Comparison of ENCODE assay signal across 18 mouse cellular contexts in the genomic region with DNA sequence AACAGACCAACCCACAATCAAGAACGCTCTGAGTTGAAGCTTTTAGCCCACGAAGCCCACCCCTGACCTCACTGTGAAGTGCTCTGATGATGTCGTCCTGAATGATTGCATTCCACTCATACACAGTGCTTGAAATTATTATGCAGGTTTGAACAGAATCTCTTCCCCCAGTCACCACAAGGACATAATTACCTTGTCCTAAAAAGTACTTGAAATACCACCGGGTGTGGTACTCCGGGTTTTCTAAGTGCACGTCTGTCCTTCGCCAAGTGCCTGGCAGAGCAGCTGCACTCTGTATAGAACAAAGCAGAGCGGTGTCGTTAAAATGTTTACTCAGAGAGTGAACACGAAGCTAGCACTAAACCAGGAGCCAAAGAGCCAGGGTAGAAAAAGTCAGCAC.
A peak's percentile ranks its signal among the peaks of the same experiment; 100 is the strongest.
DNase-seq lines count a peak whose midpoint lies in the region; ATAC-seq and TF ChIP-seq lines count a peak whose summit lies in the region.
"Had no signal": no experiment of that assay in that cellular context is flagged by ENCODE, and none has a peak within 500 bp of the region (broad histone marks: within the 10 kb centered on the region; RNA-seq: fewer than 3 reads in every experiment).

No protein-coding gene starts in this region.

- no peak overlapping the region for H3K27ac ChIP-seq in lung, embryonic 14.5 days (ENCODE audit: low read depth)
- H3K27ac ChIP-seq in cerebellum, adult 2 months (ENCODE audit: insufficient read depth, low read length) = no peak overlapping the region
- H3K27ac ChIP-seq: hindbrain, embryonic 15.5 days; limb, embryonic 13.5 days; liver, embryonic 15.5 days; neural tube, embryonic 12.5 days had no signal

- TF ChIP-seq POLR2A in lung, adult 2 months (IDR thresholded peaks at IDR 0.05; ENCODE audit: borderline replicate concordance, extremely low read depth, low read depth, low read length) = no peak
- no peak for TF ChIP-seq POLR2A in cerebellum, adult 2 months (IDR thresholded peaks at IDR 0.05; ENCODE audit: borderline replicate concordance, insufficient read depth, low read length)

- H3K4me2 ChIP-seq in lung, embryonic 14.5 days = no peak overlapping the region
- H3K4me2 ChIP-seq: hindbrain, embryonic 15.5 days; limb, embryonic 13.5 days; liver, embryonic 15.5 days; neural tube, embryonic 12.5 days had no signal

- ATAC-seq in frontal cortex, adult (ENCODE audit: low TSS enrichment) = peak; percentile 6; the same call in 1 of the 2 replicates
- ATAC-seq in lung, embryonic 14.5 days (ENCODE audit: insufficient read depth) = peak; percentile 90

- 22% methylated on average over 10 of the region's 10 CpGs for WGBS in lung, embryonic 14.5 days
- 38% methylated on average over 10 of the region's 10 CpGs for WGBS in lung, adult 2 months
- 16% methylated on average over 10 of the region's 10 CpGs for WGBS in large intestine, adult 2 months
- WGBS in cerebellum, adult 2 months = 69% methylated on average over 10 of the region's 10 CpGs

- no peaks in the 10 kb centered on the region for H3K27me3 ChIP-seq in lung, embryonic 14.5 days (ENCODE audit: insufficient read depth, low read length)
- no peaks in the 10 kb centered on the region for H3K27me3 ChIP-seq in cerebellum, adult 2 months (ENCODE audit: control insufficient read depth, insufficient read depth, low read length)
- H3K27me3 ChIP-seq: hindbrain, embryonic 15.5 days; limb, embryonic 13.5 days; liver, embryonic 15.5 days; neural tube, embryonic 12.5 days had no signal

- intact Hi-C loops in left cerebral cortex, postnatal 25 days (cut with DNase I) = no loop called here

- no peak for TF ChIP-seq CTCF in lung, embryonic 14.5 days (IDR thresholded peaks at IDR 0.05; ENCODE audit: low read depth)
- TF ChIP-seq CTCF in lung, adult 2 months (IDR thresholded peaks at IDR 0.05; ENCODE audit: insufficient read depth, low read length) = no peak
- TF ChIP-seq CTCF in cerebellum, adult 2 months (IDR thresholded peaks at IDR 0.05; ENCODE audit: borderline replicate concordance, insufficient read depth, low read depth, low read length) = no peak

- H3K4me3 ChIP-seq in lung, embryonic 14.5 days (ENCODE audit: low read depth, low read length) = no peak overlapping the region
- no peak overlapping the region for H3K4me3 ChIP-seq in lung, adult 2 months (replicated peaks; ENCODE audit: extremely low read depth, low read depth, low read length)
- no peak overlapping the region for H3K4me3 ChIP-seq in cerebellum, adult 2 months (replicated peaks; ENCODE audit: insufficient read depth, low read depth, low read length)
- H3K4me3 ChIP-seq: hindbrain, embryonic 15.5 days; limb, embryonic 13.5 days; liver, embryonic 15.5 days; megakaryocyte, embryonic 14.5 days; neural tube, embryonic 12.5 days had no signal

- no peak for DNase-seq in frontal cortex, postnatal 25 days (ENCODE audit: low spot score in 2 of 2)
- DNase-seq in lung, embryonic 14.5 days = peak; percentile 67
- no peak for DNase-seq in lung, adult 2 months
- peak; percentile 21 for DNase-seq in large intestine, adult 2 months (ENCODE audit: low read depth, low spot score)
- no peak for DNase-seq in cerebellum, adult 2 months
- DNase-seq in left cerebral cortex, postnatal 25 days (ENCODE audit: low spot score in 2 of 2) = no peak
- DNase-seq: adrenal gland, adult 8-10 months; cerebellum, adult 9-10 months; kidney, adult 11 months; kidney, postnatal 10 days; right cerebral cortex, postnatal 25 days had no signal

- no peaks in the 10 kb centered on the region for H3K9me3 ChIP-seq in lung, embryonic 14.5 days (ENCODE audit: low read depth, low read length)
- H3K9me3 ChIP-seq: G1E; hindbrain, embryonic 15.5 days; limb, embryonic 13.5 days; liver, embryonic 15.5 days; megakaryocyte, embryonic 14.5 days; neural tube, embryonic 12.5 days had no signal

- no peaks in the 10 kb centered on the region for H3K4me1 ChIP-seq in lung, embryonic 14.5 days (ENCODE audit: insufficient read depth)
- no peaks in the 10 kb centered on the region; the same call in 1 of the 2 replicates for H3K4me1 ChIP-seq in lung, adult 2 months (ENCODE audit: control insufficient read depth, insufficient read depth, low read length)
- peaks cover 9% of the 10 kb centered on the region for H3K4me1 ChIP-seq in cerebellum, adult 2 months (ENCODE audit: control insufficient read depth, insufficient read depth, low read length)
- H3K4me1 ChIP-seq: hindbrain, embryonic 15.5 days; liver, embryonic 15.5 days; megakaryocyte, embryonic 14.5 days; neural tube, embryonic 12.5 days had no signal

- no peaks in the 10 kb centered on the region for H3K36me3 ChIP-seq in lung, embryonic 14.5 days (ENCODE audit: insufficient read depth)
- H3K36me3 ChIP-seq: G1E; limb, embryonic 13.5 days; liver, embryonic 15.5 days; neural tube, embryonic 12.5 days had no signal

- no peak overlapping the region for H3K9ac ChIP-seq in lung, embryonic 14.5 days
- H3K9ac ChIP-seq: hindbrain, embryonic 15.5 days; limb, embryonic 13.5 days; neural tube, embryonic 12.5 days had no signal

Comparison
In these comparisons a context has a peak if more than half of its experiments do, and no peak if none do; other contexts are left out.
1. DNase-seq: peak in lung, embryonic 14.5 days (single experiment) and large intestine, adult 2 months (single experiment); none in frontal cortex, postnatal 25 days (0 of 2), lung, adult 2 months (single experiment), cerebellum, adult 2 months (0 of 2) and left cerebral cortex, postnatal 25 days (0 of 2).